Mouse (Mus musculus) lung, embryonic 15.5 days (tissue): ENCODE data around the gene Adamtsl3. TPM values are rescaled to one million over a fixed set of nuclear protein-coding genes. Genes with fewer than 3 reads are reported as not detected.
A peak's percentile ranks its signal among the peaks of the same experiment; 100 is the strongest.
"Not testable (repeated sequence)": the region's sequence is repeated elsewhere in the genome, so short reads cannot be mapped to it uniquely, and the experiment has no call there.

ENCODE experiments used
- ATAC-seq: fragments of 200-750 bp; cut with Nextera tagmentation; 2 replicates; pipeline ENCODE4 v1.8.0; 2017; ENCODE audit warnings: moderate number of reproducible peaks, borderline replicate concordance; ENCODE audit not compliant: low FRiP score, low TSS enrichment; ENCODE audit errors: extremely low read depth
- H3K27ac ChIP-seq: fragments of 300-500 bp; sonication (generic); 2 replicates; pipeline ENCODE4 v1.5.1; 2015; ENCODE audit warnings: moderate library complexity, mild to moderate bottlenecking, inconsistent platforms
- H3K27me3 ChIP-seq: fragments of 300-500 bp; sonication (generic); 2 replicates; pipeline ENCODE4 v1.6.1; 2015; ENCODE audit warnings: inconsistent platforms
- H3K36me3 ChIP-seq: fragments of 300-500 bp; sonication (generic); 2 replicates; pipeline ENCODE4 v1.6.1; 2015; ENCODE audit warnings: inconsistent platforms
- H3K4me1 ChIP-seq: fragments of 300-500 bp; sonication (generic); 2 replicates; pipeline ENCODE4 v1.6.1; 2015; ENCODE audit warnings: inconsistent platforms
- H3K4me2 ChIP-seq: fragments of 300-500 bp; sonication (generic); 2 replicates; pipeline ENCODE4 v1.6.1; 2015; ENCODE audit warnings: inconsistent platforms, mild to moderate bottlenecking, moderate library complexity
- H3K4me3 ChIP-seq: fragments of 300-500 bp; sonication (generic); 2 replicates; pipeline ENCODE4 v1.5.1; 2015; ENCODE audit warnings: mild to moderate bottlenecking, inconsistent platforms
- H3K9ac ChIP-seq: fragments of 300-500 bp; sonication (generic); 2 replicates; pipeline ENCODE4 v1.6.1; 2015; ENCODE audit warnings: inconsistent platforms
- H3K9me3 ChIP-seq: fragments of 300-500 bp; sonication (generic); 2 replicates; pipeline ENCODE4 v1.6.1; 2016; ENCODE audit warnings: inconsistent platforms
- WGBS: fragments of 180-500 bp; shearing (Covaris S2); methylation state at CpG from one replicate; pipeline ENCODE4 v1.1.7; 2015; 5-methylcytosine and 5-hydroxymethylcytosine counted together
- polyA plus RNA-seq: library from polyadenylated mRNA; unstranded; fragments of >200 nt; fragmentation: Nextera tagmentation; extraction: Ambion mirVana; gene quantifications from 2 replicates; pipeline ENCODE4 v1.2.1, GENCODE M21; 2015

Adamtsl3 gene
- polyA plus RNA-seq, 1 experiment from 2014 or later: 2.1 TPM

DNA sequence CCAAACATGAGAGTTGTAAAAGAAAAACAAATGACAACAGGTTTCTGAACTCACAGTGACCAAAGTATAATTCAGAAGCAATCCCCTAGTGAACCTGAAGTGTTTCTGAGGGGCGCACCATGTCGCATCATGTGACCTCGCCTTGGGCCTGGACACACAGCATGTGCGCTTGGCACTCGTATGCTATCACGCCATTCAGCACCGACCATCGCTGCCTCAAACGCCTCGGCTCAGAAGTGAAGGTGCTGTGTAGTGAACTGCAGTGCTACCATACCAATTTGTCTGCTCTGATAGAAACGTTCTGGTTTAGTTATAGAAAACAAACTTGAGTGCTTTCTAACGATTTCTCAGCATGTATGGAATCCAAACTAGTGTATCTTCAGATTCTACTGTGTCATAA lies 59.7 kb downstream of the Adamtsl3 start:
- no peak overlapping the region for H3K9ac ChIP-seq
- no peaks in the 10 kb centered on the region for H3K27me3 ChIP-seq
- no peaks in the 10 kb centered on the region for H3K36me3 ChIP-seq
- no peak for ATAC-seq
- H3K4me1 ChIP-seq: no peaks in the 10 kb centered on the region
- WGBS: 81% methylated on average over 12 of the region's 12 CpGs
- no peaks in the 10 kb centered on the region for H3K9me3 ChIP-seq
- H3K27ac ChIP-seq: no peak overlapping the region
- H3K4me2 ChIP-seq: no peak overlapping the region
- H3K4me3 ChIP-seq: no peak overlapping the region

DNA sequence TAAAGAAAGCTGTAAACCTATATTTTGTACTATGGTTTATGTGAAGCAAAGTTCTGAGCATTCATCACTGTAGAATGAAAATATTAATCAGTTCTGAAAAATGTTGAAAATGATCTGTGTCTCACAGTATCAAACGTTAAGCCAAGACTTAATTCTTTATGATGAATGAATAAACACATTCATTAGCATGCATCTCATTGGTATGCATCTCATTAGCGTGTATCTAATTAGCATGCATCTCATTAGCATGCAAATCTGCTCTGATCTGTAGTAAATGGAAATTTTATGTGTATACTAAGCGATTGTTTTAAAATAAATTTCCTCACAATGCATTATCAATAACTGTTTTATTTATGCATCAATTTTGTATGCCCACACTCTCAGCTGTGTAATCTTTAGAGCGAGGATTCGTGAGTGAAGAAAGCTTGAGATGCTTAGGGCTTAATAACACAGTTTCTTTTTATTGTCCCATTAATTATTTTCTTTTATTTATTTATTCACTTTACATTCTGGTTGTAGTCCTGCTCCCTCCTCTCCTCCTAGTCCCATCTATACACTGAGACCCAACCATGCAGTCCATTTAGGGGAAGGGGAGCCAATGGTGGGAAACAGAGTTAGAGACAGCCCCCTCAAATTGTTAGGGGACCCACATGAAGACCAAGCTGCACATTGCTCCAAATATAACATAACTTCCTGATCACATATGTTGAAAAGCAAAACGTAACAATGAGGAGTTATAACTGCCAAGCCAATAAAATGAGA lies 60.4 kb downstream of the Adamtsl3 start:
- 73% methylated on average over 6 of the region's 6 CpGs for WGBS
- ATAC-seq: no peak

DNA sequence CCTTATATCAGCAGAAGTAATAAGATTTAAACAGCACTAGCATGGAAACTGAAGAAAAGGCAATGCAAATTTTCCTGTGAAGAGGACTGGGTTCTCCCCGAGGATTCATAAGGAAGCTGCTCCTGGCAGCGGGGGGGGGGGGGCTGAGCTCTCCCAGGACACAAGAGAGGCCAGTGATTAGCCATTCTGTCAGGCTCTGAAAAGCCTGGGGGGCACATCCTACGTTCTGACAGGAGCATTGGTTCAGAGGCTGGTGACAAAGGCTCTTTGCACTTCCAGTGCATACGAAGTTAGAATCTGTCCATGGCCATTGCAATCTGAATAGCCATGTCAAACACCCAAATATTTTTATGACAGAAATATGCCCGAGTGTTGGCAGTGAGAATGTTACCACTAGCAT lies 61.4 kb downstream of the Adamtsl3 start:
- Histone ChIP-seq H3K9me3 (no peaks in the 10 kb centered on the region), H3K27me3 (no peaks in the 10 kb centered on the region)
- WGBS: 57% methylated on average over 3 of the region's 5 CpGs

More for the DNA sequence above, 60.4 kb downstream of the Adamtsl3 start:
- H3K36me3 ChIP-seq: no peaks in the 10 kb centered on the region
- no peaks in the 10 kb centered on the region for H3K9me3 ChIP-seq
- no peak overlapping the region for H3K4me2 ChIP-seq
- H3K9ac ChIP-seq: no peak overlapping the region
- no peak overlapping the region for H3K27ac ChIP-seq
- H3K4me3 ChIP-seq: no peak overlapping the region
- H3K4me1 ChIP-seq: no peaks in the 10 kb centered on the region
- H3K27me3 ChIP-seq: no peaks in the 10 kb centered on the region

DNA sequence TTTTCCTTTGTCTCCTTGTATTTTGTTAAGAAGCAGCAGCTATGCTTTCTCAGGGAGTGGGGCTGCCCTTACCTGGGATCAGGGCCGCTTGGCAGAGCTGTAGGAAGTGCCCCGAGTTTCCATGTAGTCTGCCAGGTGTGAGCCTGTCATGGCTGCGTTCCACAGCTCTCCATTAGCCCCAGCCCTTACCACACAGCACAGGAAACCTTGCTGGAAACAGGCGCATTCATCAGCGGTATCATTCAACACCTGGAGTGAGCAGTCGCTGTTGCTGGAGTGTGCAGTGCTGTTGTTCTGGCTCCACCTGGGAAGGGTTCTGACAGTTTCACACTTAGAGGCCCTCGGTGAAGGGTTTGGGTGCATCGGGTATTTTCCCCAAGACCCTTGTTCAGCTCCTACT lies 62.1 kb downstream of the Adamtsl3 start:
- Histone ChIP-seq H3K4me2 (no peak overlapping the region), H3K27me3 (no peaks in the 10 kb centered on the region), H3K4me1 (no peaks in the 10 kb centered on the region), H3K9ac (no peak overlapping the region), H3K9me3 (no peaks in the 10 kb centered on the region), H3K4me3 (no peak overlapping the region), H3K36me3 (no peaks in the 10 kb centered on the region), H3K27ac (no peak overlapping the region)
- 67% methylated on average over 8 of the region's 8 CpGs for WGBS
- no peak for ATAC-seq

More for the DNA sequence above, 61.4 kb downstream of the Adamtsl3 start:
- H3K4me2 ChIP-seq: no peak overlapping the region
- H3K36me3 ChIP-seq: no peaks in the 10 kb centered on the region
- no peak overlapping the region for H3K9ac ChIP-seq
- no peak overlapping the region for H3K27ac ChIP-seq
- H3K4me1 ChIP-seq: no peaks in the 10 kb centered on the region
- no peak for ATAC-seq
- H3K4me3 ChIP-seq: no peak overlapping the region

DNA sequence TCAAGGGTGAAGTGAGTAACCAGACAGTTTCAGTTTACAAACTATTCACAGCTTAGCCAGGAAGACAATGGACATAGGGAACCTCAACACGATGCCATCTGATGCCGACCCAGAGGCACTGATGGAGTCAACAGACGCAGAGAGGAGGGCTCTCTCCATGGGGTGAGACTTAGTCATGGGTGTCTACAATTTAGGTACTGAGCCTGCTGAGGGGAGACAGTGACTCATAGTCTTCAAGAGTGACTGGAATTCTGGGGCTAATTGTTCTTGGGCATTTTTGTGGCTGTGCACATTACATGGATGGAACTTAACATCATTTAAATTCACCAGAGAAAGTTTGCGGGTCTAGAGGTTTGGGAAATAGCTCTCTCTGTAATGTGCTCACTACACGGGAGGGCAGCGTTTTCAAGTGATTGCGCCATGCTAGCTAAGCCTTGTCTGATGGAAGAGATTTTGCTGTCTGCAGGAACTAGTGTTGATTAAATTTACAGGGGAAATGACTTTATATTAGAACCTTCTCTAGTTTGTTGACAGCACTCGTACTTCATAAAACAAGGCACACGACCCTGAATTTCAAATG lies 70.1 kb downstream of the Adamtsl3 start:
- 67% methylated on average over 9 of the region's 9 CpGs for WGBS
- no peaks in the 10 kb centered on the region for H3K4me1 ChIP-seq
- ATAC-seq: no peak

DNA sequence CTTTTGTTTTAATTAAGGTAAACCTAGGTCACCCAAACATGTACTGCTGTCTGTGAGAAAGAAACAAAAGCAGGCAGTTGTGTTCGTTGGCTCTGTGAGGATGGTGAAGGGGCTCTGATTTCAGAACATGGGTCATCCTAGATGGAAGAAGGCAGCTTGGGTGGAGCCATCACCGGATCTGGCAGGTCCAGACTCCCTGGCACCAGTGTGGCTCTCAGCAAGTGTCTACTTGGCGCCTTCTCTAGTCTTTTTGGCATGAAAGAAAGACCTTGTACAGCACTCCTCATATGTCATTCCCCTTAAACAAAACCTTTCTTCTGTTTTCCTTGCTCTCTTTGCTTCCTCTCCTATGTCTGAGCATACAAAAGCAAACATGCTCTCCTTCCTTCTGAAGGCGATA lies 75.5 kb downstream of the Adamtsl3 start:
- Histone ChIP-seq H3K4me1 (no peaks in the 10 kb centered on the region), H3K27ac (no peak overlapping the region; the same call in 1 of the 2 replicates), H3K4me3 (no peak overlapping the region), H3K4me2 (no peak overlapping the region), H3K9ac (no peak overlapping the region), H3K36me3 (no peaks in the 10 kb centered on the region), H3K9me3 (no peaks in the 10 kb centered on the region), H3K27me3 (no peaks in the 10 kb centered on the region)
- 24% methylated on average over 4 of the region's 4 CpGs for WGBS
- ATAC-seq: no peak

More for the DNA sequence above, 70.1 kb downstream of the Adamtsl3 start:
- H3K9me3 ChIP-seq: no peaks in the 10 kb centered on the region
- H3K4me2 ChIP-seq: no peak overlapping the region
- H3K36me3 ChIP-seq: no peaks in the 10 kb centered on the region
- no peak overlapping the region for H3K27ac ChIP-seq
- H3K9ac ChIP-seq: no peak overlapping the region
- H3K27me3 ChIP-seq: no peaks in the 10 kb centered on the region
- H3K4me3 ChIP-seq: no peak overlapping the region

DNA sequence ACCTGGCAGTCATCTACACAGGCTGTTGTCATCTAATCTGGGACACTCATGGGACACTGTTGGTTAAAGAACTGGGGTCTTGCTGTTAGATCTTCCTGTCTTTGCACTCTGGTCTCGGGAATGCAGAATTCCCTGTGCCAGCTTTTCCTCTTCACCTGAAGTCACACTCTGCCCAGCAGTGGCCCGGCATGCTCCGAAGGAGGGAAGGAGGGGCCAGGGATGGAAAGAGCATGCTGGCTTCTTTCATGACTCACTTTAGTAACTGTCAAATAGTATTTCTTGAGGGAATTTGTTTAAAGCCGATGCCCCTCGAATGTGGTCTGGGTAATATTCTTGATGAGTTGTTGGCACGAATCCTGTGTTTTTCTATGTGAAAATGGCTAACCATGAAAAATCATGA lies 81.2 kb downstream of the Adamtsl3 start:
- H3K4me1 ChIP-seq: 0 out of 2 replicates have a peak, but pooled peaks cover 3% of the 10 kb centered on the region
- no peaks in the 10 kb centered on the region for H3K27me3 ChIP-seq
- WGBS: 52% methylated on average over 6 of the region's 6 CpGs
- no peak overlapping the region for H3K9ac ChIP-seq
- no peak overlapping the region for H3K4me2 ChIP-seq
- no peak for ATAC-seq
- H3K4me3 ChIP-seq: no peak overlapping the region
- no peaks in the 10 kb centered on the region for H3K9me3 ChIP-seq
- H3K36me3 ChIP-seq: no peaks in the 10 kb centered on the region
- H3K27ac ChIP-seq: no peak overlapping the region

DNA sequence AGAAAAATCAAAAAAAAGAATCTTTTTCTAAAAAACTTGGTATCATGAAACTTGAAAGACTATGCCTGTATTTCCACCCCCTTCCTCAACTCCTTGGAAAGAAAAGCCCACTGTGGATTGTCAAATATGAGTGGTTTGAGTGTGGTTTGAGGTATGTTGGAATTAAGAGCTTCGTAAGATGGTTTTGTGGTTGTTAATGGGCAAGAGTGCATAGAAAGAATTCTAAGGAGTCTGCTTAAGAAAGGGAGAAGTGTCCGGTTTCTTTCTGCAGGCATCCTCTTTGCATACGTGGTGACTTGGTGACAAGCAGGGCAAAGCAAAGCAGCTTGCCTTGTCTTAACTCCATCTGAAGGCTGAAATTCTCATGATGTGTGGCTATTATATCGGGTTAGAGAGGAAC lies 81.6 kb downstream of the Adamtsl3 start:
- H3K9ac ChIP-seq: no peak overlapping the region
- no peak for ATAC-seq
- H3K27me3 ChIP-seq: no peaks in the 10 kb centered on the region
- H3K4me3 ChIP-seq: no peak overlapping the region
- H3K9me3 ChIP-seq: no peaks in the 10 kb centered on the region
- peaks cover 7% of the 10 kb centered on the region; the same call in 1 of the 2 replicates for H3K4me1 ChIP-seq
- H3K36me3 ChIP-seq: no peaks in the 10 kb centered on the region
- no peak overlapping the region for H3K4me2 ChIP-seq
- no peak overlapping the region for H3K27ac ChIP-seq
- 54% methylated on average over 4 of the region's 4 CpGs for WGBS

DNA sequence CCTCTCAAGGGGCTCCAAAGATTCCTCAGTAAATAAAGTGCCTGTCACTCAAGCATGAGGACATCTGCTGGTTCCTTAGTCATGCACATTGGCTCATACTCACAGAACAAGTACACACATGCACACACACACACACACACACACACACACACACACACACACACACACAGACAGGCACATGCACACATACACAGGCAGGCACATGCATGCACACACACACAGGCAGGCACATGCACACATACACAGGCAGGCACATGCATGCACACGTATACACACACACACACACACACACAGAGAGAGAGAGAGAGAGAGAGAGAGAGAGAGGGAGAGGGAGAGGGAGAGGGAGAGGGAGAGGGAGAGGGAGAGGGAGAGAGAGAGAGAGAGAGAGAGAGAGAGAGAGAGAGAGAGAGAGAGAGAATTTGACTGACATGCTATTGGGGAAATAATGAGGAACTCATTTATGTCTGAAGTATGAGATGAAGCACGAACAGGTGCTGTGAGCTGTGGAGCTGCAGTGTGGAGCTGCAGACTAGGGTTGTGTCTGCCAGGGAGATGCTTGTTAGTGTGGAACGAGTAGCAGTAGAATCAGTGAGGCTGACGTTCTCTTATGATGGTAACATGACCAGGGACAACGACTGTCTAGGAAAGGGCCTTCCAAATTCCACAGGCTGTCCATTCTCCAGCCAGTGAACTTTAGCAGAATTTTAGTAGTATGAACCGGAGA lies 85.0 kb downstream of the Adamtsl3 start:
- not testable (repeated sequence) for H3K4me2 ChIP-seq, H3K9ac ChIP-seq, H3K27ac ChIP-seq, H3K9me3 ChIP-seq, H3K27me3 ChIP-seq, H3K36me3 ChIP-seq, ATAC-seq, H3K4me3 ChIP-seq
- 56% methylated on average over 5 of the region's 6 CpGs for WGBS
- peaks cover 17% of the 10 kb centered on the region for H3K4me1 ChIP-seq

DNA sequence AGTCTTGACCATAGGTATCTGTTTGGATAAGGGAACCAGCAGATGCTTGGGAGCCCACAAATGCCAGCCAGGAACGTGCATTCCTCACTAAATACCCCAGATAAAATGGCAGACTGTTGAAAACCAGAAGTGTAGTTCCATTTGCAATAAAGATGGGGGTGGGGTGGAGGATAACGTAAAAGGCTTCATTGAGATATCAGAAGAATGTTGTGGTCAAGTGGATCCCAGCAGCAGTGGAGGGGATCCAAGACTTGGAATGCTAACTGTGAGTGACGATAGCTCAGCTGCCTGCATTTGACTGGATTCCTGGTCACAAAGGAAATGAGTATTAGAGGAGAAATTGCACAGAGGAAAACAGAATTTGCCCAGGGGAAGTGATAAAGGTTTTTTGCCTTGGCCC lies 87.1 kb downstream of the Adamtsl3 start:
- peaks cover 14% of the 10 kb centered on the region for H3K4me1 ChIP-seq
- no peaks in the 10 kb centered on the region for H3K9me3 ChIP-seq
- peak overlapping the region; percentile 29; the same call in 1 of the 2 replicates for H3K27ac ChIP-seq
- no peak overlapping the region for H3K4me3 ChIP-seq
- no peaks in the 10 kb centered on the region for H3K27me3 ChIP-seq
- no peak overlapping the region for H3K4me2 ChIP-seq
- H3K9ac ChIP-seq: no peak overlapping the region
- no peak for ATAC-seq
- no peaks in the 10 kb centered on the region for H3K36me3 ChIP-seq
- 21% methylated on average over 3 of the region's 3 CpGs for WGBS

DNA sequence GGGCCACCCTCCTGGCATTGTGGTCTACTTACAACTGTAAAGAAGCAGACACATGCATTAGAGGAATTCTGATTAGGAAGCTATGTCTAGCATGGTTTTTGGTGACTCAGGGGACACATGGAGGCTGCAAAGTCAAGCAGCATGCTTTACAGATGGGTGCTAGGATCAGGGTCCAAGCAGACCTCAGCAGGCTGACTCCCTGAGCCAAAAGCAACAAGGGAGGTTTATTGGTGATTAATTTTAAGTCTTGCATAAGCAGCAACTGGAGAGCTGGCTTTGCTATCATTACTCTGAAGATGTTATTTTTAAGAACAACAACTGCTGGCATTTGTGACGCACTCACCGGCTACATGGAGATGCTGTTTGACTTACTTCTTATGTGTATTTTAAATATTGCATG lies 88.1 kb downstream of the Adamtsl3 start:
- 54% methylated on average over 2 of the region's 2 CpGs for WGBS
- Histone ChIP-seq H3K27ac (no peak overlapping the region), H3K4me3 (no peak overlapping the region), H3K36me3 (no peaks in the 10 kb centered on the region), H3K9ac (no peak overlapping the region), H3K4me2 (no peak overlapping the region), H3K4me1 (peaks cover 14% of the 10 kb centered on the region), H3K27me3 (no peaks in the 10 kb centered on the region), H3K9me3 (no peaks in the 10 kb centered on the region)
- no peak for ATAC-seq

DNA sequence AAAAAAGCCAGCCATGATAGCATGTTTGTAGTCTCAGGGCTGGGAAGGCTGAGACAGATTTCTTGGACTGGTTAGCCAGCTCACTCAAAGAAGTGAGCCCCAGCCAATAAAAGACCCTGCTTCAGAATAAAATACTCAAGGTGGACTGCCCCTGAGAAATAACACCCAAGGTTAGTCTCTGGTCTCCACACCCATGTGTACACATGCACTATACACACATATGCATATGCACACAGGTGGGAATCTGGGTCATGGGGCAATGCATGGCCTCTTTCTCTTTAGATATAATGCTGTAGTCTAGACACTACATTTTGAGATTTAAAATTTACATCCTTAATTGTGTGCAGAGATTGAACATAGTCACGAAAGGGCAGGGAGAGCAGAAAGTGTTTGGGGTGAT lies 88.8 kb downstream of the Adamtsl3 start:
- Histone ChIP-seq H3K9ac (no peak overlapping the region), H3K4me2 (no peak overlapping the region), H3K4me1 (peaks cover 14% of the 10 kb centered on the region), H3K4me3 (no peak overlapping the region), H3K9me3 (no peaks in the 10 kb centered on the region), H3K27me3 (no peaks in the 10 kb centered on the region), H3K36me3 (no peaks in the 10 kb centered on the region), H3K27ac (no peak overlapping the region)
- no peak for ATAC-seq
- WGBS: 79% methylated on average over 1 of the region's 1 CpGs
